In genomic region chr8:83602650-83603029, GRCm38 (mm10) we compare ENCODE assay signal across 14 mouse cellular contexts. TPM values are rescaled to one million over a fixed set of nuclear protein-coding genes. Genes with fewer than 3 reads are reported as not detected.
A peak's percentile ranks its signal among the peaks of the same experiment; 100 is the strongest.
DNase-seq lines count a peak whose midpoint lies in the region; ATAC-seq and TF ChIP-seq lines count a peak whose summit lies in the region.
"Had no signal": no experiment of that assay in that cellular context is flagged by ENCODE, and none has a peak within 500 bp of the region (broad histone marks: within the 10 kb centered on the region; RNA-seq: fewer than 3 reads in every experiment).

No protein-coding gene starts in this region.

- no peaks in the 10 kb centered on the region for H3K36me3 ChIP-seq in heart, adult 2 months (ENCODE audit: control insufficient read depth, insufficient read depth, low read length)
- H3K36me3 ChIP-seq in liver, embryonic 12.5 days: peaks cover 5% of the 10 kb centered on the region
- no peaks in the 10 kb centered on the region for H3K36me3 ChIP-seq in liver, embryonic 11.5 days (ENCODE audit: control insufficient read depth, insufficient read depth, low read length)
- H3K36me3 ChIP-seq in intestine, embryonic 14.5 days (ENCODE audit: control insufficient read depth, insufficient read depth, low read length): no peaks in the 10 kb centered on the region
- H3K36me3 ChIP-seq in stomach, embryonic 15.5 days: no peaks in the 10 kb centered on the region

- H3K27me3 ChIP-seq in heart, adult 2 months (ENCODE audit: control insufficient read depth, insufficient read depth, low read length): no peaks in the 10 kb centered on the region
- no peaks in the 10 kb centered on the region for H3K27me3 ChIP-seq in liver, embryonic 12.5 days (replicated peaks)
- H3K27me3 ChIP-seq in liver, embryonic 11.5 days (replicated peaks; ENCODE audit: control insufficient read depth, insufficient read depth, low read length): no peaks in the 10 kb centered on the region
- H3K27me3 ChIP-seq in intestine, embryonic 14.5 days (replicated peaks; ENCODE audit: control insufficient read depth, insufficient read depth, low read length): no peaks in the 10 kb centered on the region
- H3K27me3 ChIP-seq in stomach, embryonic 15.5 days (replicated peaks): no peaks in the 10 kb centered on the region

- no peak for TF ChIP-seq CTCF in heart, adult 2 months (IDR thresholded peaks at IDR 0.05)

- intact Hi-C loops in heart, adult 2 months (cut with DNase I): loop anchor here (10.0 kb wide), 1 partner anchor 158 kb away; no protein-coding TSS in a partner anchor
- intact Hi-C loops in heart, postnatal 36 days (cut with DNase I): no loop called here

- no peak overlapping the region for H3K4me3 ChIP-seq in heart, adult 2 months
- H3K4me3 ChIP-seq in liver, embryonic 12.5 days: no peak overlapping the region
- H3K4me3 ChIP-seq in liver, embryonic 11.5 days (ENCODE audit: low read depth, low read length): no peak overlapping the region
- no peak overlapping the region for H3K4me3 ChIP-seq in intestine, embryonic 14.5 days (ENCODE audit: low read depth, low read length)
- no peak overlapping the region for H3K4me3 ChIP-seq in stomach, embryonic 15.5 days (replicated peaks)

- no peak overlapping the region for H3K4me2 ChIP-seq in liver, embryonic 12.5 days
- H3K4me2 ChIP-seq in liver, embryonic 11.5 days: no peak overlapping the region
- H3K4me2 ChIP-seq in intestine, embryonic 14.5 days (ENCODE audit: low read length): no peak overlapping the region
- H3K4me2 ChIP-seq in stomach, embryonic 15.5 days: no peak overlapping the region
- H3K4me2 ChIP-seq: midbrain, embryonic 11.5 days had no signal

- H3K9me3 ChIP-seq in liver, embryonic 12.5 days (replicated peaks): no peaks in the 10 kb centered on the region
- no peaks in the 10 kb centered on the region for H3K9me3 ChIP-seq in liver, embryonic 11.5 days (ENCODE audit: control insufficient read depth, low read length)
- no peaks in the 10 kb centered on the region for H3K9me3 ChIP-seq in intestine, embryonic 14.5 days (ENCODE audit: control insufficient read depth, low read length)
- H3K9me3 ChIP-seq in stomach, embryonic 15.5 days: no peaks in the 10 kb centered on the region
- H3K9me3 ChIP-seq: G1E had no signal

- TF ChIP-seq POLR2A in heart, adult 2 months (IDR thresholded peaks at IDR 0.05; ENCODE audit: insufficient read depth, low read depth, low read length): no peak

- no peaks in the 10 kb centered on the region for H3K79me2 ChIP-seq in heart, adult 2 months (replicated peaks; ENCODE audit: control insufficient read depth, insufficient read depth, low read length)

- WGBS in heart, adult 2 months: 33% methylated on average over 2 of the region's 2 CpGs
- WGBS in liver, embryonic 12.5 days (ENCODE audit: insufficient replicate concordance): 72% methylated on average over 2 of the region's 2 CpGs
- 80% methylated on average over 2 of the region's 2 CpGs for WGBS in liver, embryonic 11.5 days
- 73% methylated on average over 2 of the region's 2 CpGs for WGBS in intestine, embryonic 14.5 days
- 61% methylated on average over 2 of the region's 2 CpGs for WGBS in stomach, embryonic 15.5 days

- TF ChIP-seq EP300 in heart, adult 2 months (IDR thresholded peaks at IDR 0.05; ENCODE audit: insufficient read depth, low read depth, low read length): no peak

- no peak for ATAC-seq in liver, embryonic 12.5 days
- no peak for ATAC-seq in liver, embryonic 11.5 days (replicated peaks; ENCODE audit: low FRiP score)
- ATAC-seq in intestine, embryonic 14.5 days (replicated peaks; ENCODE audit: low FRiP score, low TSS enrichment, low read depth): no peak; the same call in 1 of the 2 replicates
- no peak for ATAC-seq in stomach, embryonic 15.5 days (ENCODE audit: insufficient read depth, low FRiP score, low read depth)
- ATAC-seq: forebrain, embryonic 16.5 days had no signal

- no peak for DNase-seq in heart, adult 2 months
- no peak for DNase-seq in heart, postnatal 36 days
- DNase-seq in liver, embryonic 11.5 days (ENCODE audit: low spot score): no peak
- DNase-seq in intestine, embryonic 14.5 days (ENCODE audit: low spot score): no peak
- no peak for DNase-seq in testis, postnatal 10 days (ENCODE audit: low spot score)
- no peak for DNase-seq in frontal cortex, adult 2 months (ENCODE audit: extremely low spot score in 1 of 2, low spot score in 1 of 2)
- DNase-seq: cerebellum, adult 18-20 months; gastrocnemius, postnatal 25 days; thymus, adult 2 months had no signal

- H3K9ac ChIP-seq in heart, adult 2 months (ENCODE audit: low read depth, low read length): no peak overlapping the region
- H3K9ac ChIP-seq in liver, embryonic 12.5 days: no peak overlapping the region
- H3K9ac ChIP-seq in liver, embryonic 11.5 days (ENCODE audit: low read depth, low read length): no peak overlapping the region
- H3K9ac ChIP-seq in intestine, embryonic 14.5 days (ENCODE audit: low read length): no peak overlapping the region
- no peak overlapping the region for H3K9ac ChIP-seq in stomach, embryonic 15.5 days

- H3K4me1 ChIP-seq in heart, adult 2 months (ENCODE audit: control insufficient read depth, insufficient read depth, low read length): peaks cover 1% of the 10 kb centered on the region; the same call in 1 of the 2 replicates
- peaks cover 82% of the 10 kb centered on the region for H3K4me1 ChIP-seq in liver, embryonic 12.5 days
- H3K4me1 ChIP-seq in liver, embryonic 11.5 days (replicated peaks; ENCODE audit: control insufficient read depth, insufficient read depth, low read length): peaks cover 22% of the 10 kb centered on the region
- peaks cover 4% of the 10 kb centered on the region for H3K4me1 ChIP-seq in intestine, embryonic 14.5 days (replicated peaks; ENCODE audit: control insufficient read depth, insufficient read depth, low read length)
- H3K4me1 ChIP-seq in stomach, embryonic 15.5 days: 0 out of 2 replicates have a peak, but pooled peaks cover 7% of the 10 kb centered on the region

- H3K27ac ChIP-seq in heart, adult 2 months: peak overlapping the region; percentile 3; the same call in 1 of the 2 replicates
- H3K27ac ChIP-seq in liver, embryonic 12.5 days: peak overlapping the region; percentile 96
- H3K27ac ChIP-seq in liver, embryonic 11.5 days (ENCODE audit: low read depth, low read length): no peak overlapping the region; the same call in 1 of the 2 replicates
- H3K27ac ChIP-seq in intestine, embryonic 14.5 days (ENCODE audit: low read depth): 0 out of 2 replicates have a peak overlapping the region, but pooled peaks have one; percentile 16
- H3K27ac ChIP-seq in stomach, embryonic 15.5 days: peak overlapping the region; percentile 55

RNA-seq across cellular contexts. Expression of gene Tecr, which starts 5.1 kb away (rescaled TPM):
- 100 to 1,000 TPM; 445 to 505 TPM for total RNA-seq in heart, adult 2 months (2021)
- 772 and 935 TPM in 2 replicates for polyA plus RNA-seq in heart, adult 2 months (2012; rRNA removed)
- 100 to 1,000 TPM; 431 to 554 TPM for total RNA-seq in heart, postnatal 36 days (2021)
- polyA plus RNA-seq in liver, embryonic 12.5 days (2016; fragmentation: Nextera tagmentation; extraction: Ambion mirVana): 371 and 378 TPM in 2 replicates
- polyA plus RNA-seq in liver, embryonic 11.5 days (2014; fragmentation: Nextera tagmentation; extraction: Ambion mirVana): 468 and 475 TPM in 2 replicates
- 660 and 684 TPM in 2 replicates for polyA plus RNA-seq in intestine, embryonic 14.5 days (2014; fragmentation: Nextera tagmentation; extraction: Ambion mirVana)
- polyA plus RNA-seq in stomach, embryonic 15.5 days (2015; fragmentation: Nextera tagmentation; extraction: Ambion mirVana): 561 and 565 TPM in 2 replicates
- 779 and 879 TPM in 2 replicates for polyA plus RNA-seq in frontal cortex, adult 2 months (2012; rRNA removed)

RNA-seq across cellular contexts. Expression of gene Dnajb1, which starts 5.4 kb away (rescaled TPM):
- total RNA-seq in heart, adult 2 months (2021): 10 to 100 TPM; 11.3 to 16.8 TPM
- 13.4 and 17.4 TPM in 2 replicates for polyA plus RNA-seq in heart, adult 2 months (2012; rRNA removed)
- 10 to 100 TPM; 10.7 to 16.0 TPM for total RNA-seq in heart, postnatal 36 days (2021)
- polyA plus RNA-seq in liver, embryonic 12.5 days (2016; fragmentation: Nextera tagmentation; extraction: Ambion mirVana): 65.1 and 69.8 TPM in 2 replicates
- polyA plus RNA-seq in liver, embryonic 11.5 days (2014; fragmentation: Nextera tagmentation; extraction: Ambion mirVana): 75.9 and 77.1 TPM in 2 replicates
- 46.5 and 48.7 TPM in 2 replicates for polyA plus RNA-seq in intestine, embryonic 14.5 days (2014; fragmentation: Nextera tagmentation; extraction: Ambion mirVana)
- polyA plus RNA-seq in stomach, embryonic 15.5 days (2015; fragmentation: Nextera tagmentation; extraction: Ambion mirVana): 55.1 and 62.6 TPM in 2 replicates
- polyA plus RNA-seq in frontal cortex, adult 2 months (2012; rRNA removed): 37.9 TPM in 2 replicates

RNA-seq across cellular contexts. Expression of gene Ndufb7, which starts 36.2 kb away (rescaled TPM):
- 100 to 1,000 TPM; 620 to 733 TPM for total RNA-seq in heart, adult 2 months (2021)
- polyA plus RNA-seq in heart, adult 2 months (2012; rRNA removed): 1,081 and 1,159 TPM in 2 replicates
- total RNA-seq in heart, postnatal 36 days (2021): 100 to 1,000 TPM; 712 to 745 TPM
- polyA plus RNA-seq in liver, embryonic 12.5 days (2016; fragmentation: Nextera tagmentation; extraction: Ambion mirVana): 290 and 291 TPM in 2 replicates
- polyA plus RNA-seq in liver, embryonic 11.5 days (2014; fragmentation: Nextera tagmentation; extraction: Ambion mirVana): 321 and 354 TPM in 2 replicates
- polyA plus RNA-seq in intestine, embryonic 14.5 days (2014; fragmentation: Nextera tagmentation; extraction: Ambion mirVana): 364 and 372 TPM in 2 replicates
- 330 and 333 TPM in 2 replicates for polyA plus RNA-seq in stomach, embryonic 15.5 days (2015; fragmentation: Nextera tagmentation; extraction: Ambion mirVana)
- 324 and 374 TPM in 2 replicates for polyA plus RNA-seq in frontal cortex, adult 2 months (2012; rRNA removed)

RNA-seq across cellular contexts. Expression of gene Gipc1, which starts 49.8 kb away (rescaled TPM):
- 10 to 100 TPM; 23.8 to 25.6 TPM for total RNA-seq in heart, adult 2 months (2021)
- polyA plus RNA-seq in heart, adult 2 months (2012; rRNA removed): 22.3 and 27.7 TPM in 2 replicates
- 10 to 100 TPM; 25.2 to 28.3 TPM for total RNA-seq in heart, postnatal 36 days (2021)
- 80.0 and 80.4 TPM in 2 replicates for polyA plus RNA-seq in liver, embryonic 12.5 days (2016; fragmentation: Nextera tagmentation; extraction: Ambion mirVana)
- 113 and 114 TPM in 2 replicates for polyA plus RNA-seq in liver, embryonic 11.5 days (2014; fragmentation: Nextera tagmentation; extraction: Ambion mirVana)
- 158 and 160 TPM in 2 replicates for polyA plus RNA-seq in intestine, embryonic 14.5 days (2014; fragmentation: Nextera tagmentation; extraction: Ambion mirVana)
- polyA plus RNA-seq in stomach, embryonic 15.5 days (2015; fragmentation: Nextera tagmentation; extraction: Ambion mirVana): 183 and 191 TPM in 2 replicates
- polyA plus RNA-seq in frontal cortex, adult 2 months (2012; rRNA removed): 86.3 and 90.2 TPM in 2 replicates
